Mouse (Mus musculus) layer of hippocampus, adult 18-20 months (tissue): ENCODE measurements around the gene 2200002J24Rik. TPM values are rescaled to one million over a fixed set of nuclear protein-coding genes. Genes with fewer than 3 reads are reported as not detected.
"Not testable (repeated sequence)": the region's sequence is repeated elsewhere in the genome, so short reads cannot be mapped to it uniquely, and the experiment has no call there.

ENCODE experiments used
- DNase-seq, 2 experiments: peaks; one replicate each; pipeline ENCODE4 v3.0.0; 2022; ENCODE audit warnings: low spot score in 2 of 2
- total RNA-seq, 2 experiments: library from RNA; stranded (reverse); gene quantifications; 2 replicates each; pipeline ENCODE4 v1.2.3; 2021

2200002J24Rik gene
- total RNA-seq, 2 experiments from 2014 or later, result not detected

- peak in 1 of 2 experiments; percentile 13 for DNase-seq
These were observed 30.1 kb downstream of the 2200002J24Rik start for GRCm38 (mm10) chr7:30728739-30729395.

GRCm38 (mm10) chr7:30729396-30730063, 30.8 kb downstream of the 2200002J24Rik start, which contains the start of gene Tmem147:
TSS of gene Tmem147 (minus strand) at chr7:30729540.
- peak; percentile 95 to 99 for DNase-seq

GRCm38 (mm10) chr7:30730064-30730722, 31.5 kb downstream of the 2200002J24Rik start:
- not testable (repeated sequence) for DNase-seq

GRCm38 (mm10) chr7:30736211-30736610, 37.5 kb downstream of the 2200002J24Rik start:
- peak in 1 of 2 experiments; percentile 40 for DNase-seq

GRCm38 (mm10) chr7:30742570-30742969, 43.8 kb downstream of the 2200002J24Rik start:
- not testable (repeated sequence) for DNase-seq

- DNase-seq, result not testable (repeated sequence)
These were observed 44.9 kb downstream of the 2200002J24Rik start, which contains the start of gene Gapdhs for GRCm38 (mm10) chr7:30743617-30744016. TSS of gene Gapdhs (minus strand) at chr7:30743681.

GRCm38 (mm10) chr7:30744022-30744598, 45.4 kb downstream of the 2200002J24Rik start:
- no peak for DNase-seq

GRCm38 (mm10) chr7:30747525-30748204, 48.9 kb downstream of the 2200002J24Rik start:
- DNase-seq, result no peak

Other genes starting within 250 kb of the 2200002J24Rik start
- gene Kirrel2, start 241.2 kb upstream of the 2200002J24Rik start, total RNA-seq, result 10 to 100 TPM; 11.9 to 17.4 TPM
- gene Nphs1, start 240.6 kb upstream of the 2200002J24Rik start, total RNA-seq, result 1 to 10 TPM in 1 of 2 experiments, under 1 TPM in 1; 0.96 to 1.8 TPM
- gene Prodh2, start 205.3 kb upstream of the 2200002J24Rik start, total RNA-seq, result not detected
- 100 to 1,000 TPM in 1 of 2 experiments, 10 to 100 TPM in 1; 97.4 to 108 TPM for gene Arhgap33, start 163.9 kb upstream of the 2200002J24Rik start, total RNA-seq
- gene Hspb6, start 146.7 kb upstream of the 2200002J24Rik start, total RNA-seq, result 1 to 10 TPM; 2.6 to 2.9 TPM
- gene Proser3, start 146.6 kb upstream of the 2200002J24Rik start, total RNA-seq, result 1 to 10 TPM; 4.4 to 5.2 TPM
- 10 to 100 TPM; 40.8 to 43.2 TPM for gene Lin37, start 139.1 kb upstream of the 2200002J24Rik start, total RNA-seq
- 10 to 100 TPM; 74.6 to 75.2 TPM for gene U2af1l4, start 135.6 kb upstream of the 2200002J24Rik start, total RNA-seq
- 1 to 10 TPM; 9.1 to 9.2 TPM for gene Gm49396, start 135.6 kb upstream of the 2200002J24Rik start, total RNA-seq
- gene Psenen, start 135.3 kb upstream of the 2200002J24Rik start, total RNA-seq, result 10 to 100 TPM; 89.3 to 91.7 TPM
- gene Igflr1, start 133.5 kb upstream of the 2200002J24Rik start, total RNA-seq, result 1 to 10 TPM; 4.9 to 6.4 TPM
- gene Kmt2b, start 110.2 kb upstream of the 2200002J24Rik start, total RNA-seq, result 10 to 100 TPM; 45.3 to 47.8 TPM
- not detected for gene Zbtb32, start 100.0 kb upstream of the 2200002J24Rik start, total RNA-seq
- gene Upk1a, start 86.1 kb upstream of the 2200002J24Rik start, total RNA-seq, result under 1 TPM; 0.38 to 0.45 TPM
- gene Cox6b1, start 72.8 kb upstream of the 2200002J24Rik start, total RNA-seq, result 100 to 1,000 TPM; 599 to 606 TPM
- not detected for gene Etv2, start 63.1 kb upstream of the 2200002J24Rik start, total RNA-seq
- gene Rbm42, start 48.6 kb upstream of the 2200002J24Rik start, total RNA-seq, result 10 to 100 TPM; 79.0 to 82.6 TPM
- 1 to 10 TPM; 4.6 to 5.4 TPM for gene Haus5, start 33.9 kb upstream of the 2200002J24Rik start, total RNA-seq
- not detected for gene Pmis2, start 27.3 kb upstream of the 2200002J24Rik start, total RNA-seq
- under 1 TPM; 0.22 to 0.36 TPM for gene Atp4a, start 13.3 kb downstream of the 2200002J24Rik start, total RNA-seq
- gene Tmem147, start 30.6 kb downstream of the 2200002J24Rik start, total RNA-seq, result 100 to 1,000 TPM; 109 TPM
- not detected for gene Gapdhs, start 44.8 kb downstream of the 2200002J24Rik start, total RNA-seq
- 10 to 100 TPM in 1 of 2 experiments, 1 to 10 TPM in 1; 6.9 to 10.1 TPM for gene Sbsn, start 52.5 kb downstream of the 2200002J24Rik start, total RNA-seq
- 1 to 10 TPM; 1.1 to 1.8 TPM for gene Dmkn, start 64.8 kb downstream of the 2200002J24Rik start, total RNA-seq
- not detected for gene Krtdap, start 89.0 kb downstream of the 2200002J24Rik start, total RNA-seq
- gene Ffar2, start 124.8 kb downstream of the 2200002J24Rik start, total RNA-seq, result not detected
- not detected for gene Ffar3, start 157.3 kb downstream of the 2200002J24Rik start, total RNA-seq
- not detected for gene Ffar1, start 162.6 kb downstream of the 2200002J24Rik start, total RNA-seq
- not detected for gene Cd22, start 181.4 kb downstream of the 2200002J24Rik start, total RNA-seq
- 100 to 1,000 TPM; 155 to 176 TPM for gene Mag, start 215.9 kb downstream of the 2200002J24Rik start, total RNA-seq
- gene Hamp2, start 225.8 kb downstream of the 2200002J24Rik start, total RNA-seq, result not detected
- gene Hamp, start 245.1 kb downstream of the 2200002J24Rik start, total RNA-seq, result not detected